Mouse (Mus musculus): ENCODE data around the gene Ero1l. TPM values are rescaled to one million over a fixed set of nuclear protein-coding genes. Genes with fewer than 3 reads are reported as not detected.

The Ero1l gene
- polyA plus RNA-seq, 1 experiment, result 21.2 TPM

DNA sequence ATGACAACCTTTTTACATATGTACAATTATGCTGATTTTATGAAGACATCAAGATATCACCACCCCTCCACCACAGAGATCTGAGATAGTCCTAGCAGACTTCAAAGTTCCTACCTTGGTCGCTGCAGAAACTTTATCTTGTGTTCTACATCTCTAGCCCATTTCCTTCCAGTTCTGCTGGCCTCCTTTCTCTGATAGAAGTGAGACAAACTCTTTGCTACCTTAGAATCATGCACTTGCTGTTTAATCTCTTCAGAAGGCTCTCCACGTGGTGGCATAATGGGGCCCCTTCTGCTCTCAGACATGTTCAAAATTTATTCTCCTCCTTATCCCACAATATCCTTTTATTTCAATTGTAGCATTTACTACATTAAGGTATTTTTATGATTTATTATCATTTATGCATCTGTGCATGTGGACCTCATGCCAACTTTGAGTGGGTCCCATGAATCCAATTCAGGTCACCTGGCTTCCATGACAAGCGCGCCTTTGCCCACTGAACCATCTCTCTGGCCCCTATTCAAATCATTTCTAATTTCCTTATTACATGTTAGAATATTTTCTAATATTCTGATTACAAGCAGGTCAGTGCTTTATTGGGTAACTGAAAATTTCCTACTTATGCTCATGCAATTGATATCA lies 9.6 kb upstream of the Ero1l start:
- WGBS, result 57% methylated on average over 4 of the region's 4 CpGs
- Histone ChIP-seq H3K4me1 (ENCODE audit: control insufficient read depth, insufficient read depth, low read length) (peaks cover 3% of the 10 kb centered on the region; the same call in 1 of the 2 replicates), H3K27ac (ENCODE audit: control insufficient read depth, insufficient read depth, low read depth, low read length, poor library complexity) (no peak overlapping the region), H3K4me3 (replicated peaks; ENCODE audit: control insufficient read depth, low read depth, low read length) (no peak overlapping the region)
- TF ChIP-seq POLR2A (IDR thresholded peaks at IDR 0.05; ENCODE audit: borderline replicate concordance, control insufficient read depth, low read depth, low read length), result no peak

DNA sequence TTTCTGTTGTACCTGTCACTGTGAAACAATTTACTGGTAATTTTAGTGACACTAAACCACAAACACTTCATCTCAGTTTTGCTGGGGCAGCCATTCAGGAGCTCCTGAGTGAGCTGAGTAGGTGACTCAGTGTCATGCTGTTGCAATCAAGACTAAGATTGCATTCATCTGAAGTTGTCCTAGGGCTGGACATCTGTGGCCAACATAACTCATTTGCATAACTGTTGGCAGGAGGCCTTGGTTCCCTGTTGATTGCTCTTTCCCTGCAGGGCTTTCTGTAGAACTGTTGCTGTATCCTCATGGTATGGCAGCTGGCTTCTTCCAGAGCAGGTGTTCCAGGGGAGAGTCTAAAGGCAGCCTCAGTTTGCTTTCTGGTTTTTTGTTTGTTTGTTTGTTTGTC lies 6.9 kb upstream of the Ero1l start:
- no peak overlapping the region; the same call in 1 of the 2 replicates for H3K27ac ChIP-seq (ENCODE audit: control insufficient read depth, insufficient read depth, low read depth, low read length, poor library complexity)
- H3K4me3 ChIP-seq (replicated peaks; ENCODE audit: control insufficient read depth, low read depth, low read length), result no peak overlapping the region
- peaks cover 4% of the 10 kb centered on the region for H3K4me1 ChIP-seq (ENCODE audit: control insufficient read depth, insufficient read depth, low read length)
- TF ChIP-seq CTCF (IDR thresholded peaks at IDR 0.05; ENCODE audit: control insufficient read depth, insufficient read depth, low read length) (no peak), POLR2A (IDR thresholded peaks at IDR 0.05; ENCODE audit: borderline replicate concordance, control insufficient read depth, low read depth, low read length) (no peak)

GRCm38 (mm10) chr14:45323320-45323719 lies 4.7 kb upstream of the Ero1l start:
- Histone ChIP-seq H3K4me1 (ENCODE audit: control insufficient read depth, insufficient read depth, low read length) (peaks cover 10% of the 10 kb centered on the region), H3K4me3 (replicated peaks; ENCODE audit: control insufficient read depth, low read depth, low read length) (no peak overlapping the region), H3K27ac (ENCODE audit: control insufficient read depth, insufficient read depth, low read depth, low read length, poor library complexity) (no peak overlapping the region)
- 75% methylated on average over 3 of the region's 3 CpGs for WGBS
- TF ChIP-seq CTCF (IDR thresholded peaks at IDR 0.05; ENCODE audit: control insufficient read depth, insufficient read depth, low read length) (no peak), POLR2A (IDR thresholded peaks at IDR 0.05; ENCODE audit: borderline replicate concordance, control insufficient read depth, low read depth, low read length) (no peak)

- no peak for TF ChIP-seq POLR2A (IDR thresholded peaks at IDR 0.05; ENCODE audit: borderline replicate concordance, control insufficient read depth, low read depth, low read length)
- TF ChIP-seq CTCF (IDR thresholded peaks at IDR 0.05; ENCODE audit: control insufficient read depth, insufficient read depth, low read length), result no peak
- Histone ChIP-seq H3K4me1 (ENCODE audit: control insufficient read depth, insufficient read depth, low read length) (peaks cover 10% of the 10 kb centered on the region), H3K27ac (ENCODE audit: control insufficient read depth, insufficient read depth, low read depth, low read length, poor library complexity) (no peak overlapping the region), H3K4me3 (replicated peaks; ENCODE audit: control insufficient read depth, low read depth, low read length) (no peak overlapping the region)
- WGBS, result 51% methylated on average over 2 of the region's 2 CpGs
Observed at GRCm38 (mm10) chr14:45322450-45322849, 3.9 kb upstream of the Ero1l start.

GRCm38 (mm10) chr14:45321622-45322021 lies 3.1 kb upstream of the Ero1l start:
- Histone ChIP-seq H3K27ac (ENCODE audit: control insufficient read depth, insufficient read depth, low read depth, low read length, poor library complexity) (no peak overlapping the region), H3K4me1 (ENCODE audit: control insufficient read depth, insufficient read depth, low read length) (peaks cover 10% of the 10 kb centered on the region), H3K4me3 (replicated peaks; ENCODE audit: control insufficient read depth, low read depth, low read length) (no peak overlapping the region)
- TF ChIP-seq CTCF (IDR thresholded peaks at IDR 0.05; ENCODE audit: control insufficient read depth, insufficient read depth, low read length) (no peak), POLR2A (IDR thresholded peaks at IDR 0.05; ENCODE audit: borderline replicate concordance, control insufficient read depth, low read depth, low read length) (no peak)
- WGBS, result 20% methylated on average over 5 of the region's 5 CpGs

DNA sequence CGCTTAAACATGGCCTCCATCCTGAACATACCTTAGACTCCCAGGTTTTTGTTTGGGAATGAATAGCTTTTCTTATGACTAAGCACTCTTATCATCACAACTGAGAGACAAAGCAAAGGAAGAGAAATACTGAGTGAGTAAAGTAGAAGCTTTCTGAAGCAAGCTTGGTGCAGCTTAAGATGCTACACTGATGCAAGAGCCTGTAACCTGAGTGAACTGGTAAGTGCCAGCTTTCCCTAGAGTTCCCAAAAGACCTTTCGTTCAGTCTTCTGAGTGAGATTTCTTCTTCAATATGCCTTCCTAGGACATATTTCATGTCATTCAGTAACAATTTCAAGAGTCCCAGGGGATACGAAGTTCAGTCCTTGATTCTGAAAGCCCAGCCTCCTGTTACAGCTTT lies 2.5 kb upstream of the Ero1l start:
- 75% methylated on average over 3 of the region's 3 CpGs for WGBS
- no peak for TF ChIP-seq POLR2A (IDR thresholded peaks at IDR 0.05; ENCODE audit: borderline replicate concordance, control insufficient read depth, low read depth, low read length)
- no peak for TF ChIP-seq CTCF (IDR thresholded peaks at IDR 0.05; ENCODE audit: control insufficient read depth, insufficient read depth, low read length)
- Histone ChIP-seq H3K4me1 (ENCODE audit: control insufficient read depth, insufficient read depth, low read length) (peaks cover 12% of the 10 kb centered on the region), H3K4me3 (replicated peaks; ENCODE audit: control insufficient read depth, low read depth, low read length) (no peak overlapping the region), H3K27ac (ENCODE audit: control insufficient read depth, insufficient read depth, low read depth, low read length, poor library complexity) (no peak overlapping the region)

- Histone ChIP-seq H3K4me1 (ENCODE audit: control insufficient read depth, insufficient read depth, low read length) (peaks cover 9% of the 10 kb centered on the region), H3K4me3 (replicated peaks; ENCODE audit: control insufficient read depth, low read depth, low read length) (no peak overlapping the region), H3K27ac (ENCODE audit: control insufficient read depth, insufficient read depth, low read depth, low read length, poor library complexity) (no peak overlapping the region)
- TF ChIP-seq CTCF (IDR thresholded peaks at IDR 0.05; ENCODE audit: control insufficient read depth, insufficient read depth, low read length) (no peak), POLR2A (IDR thresholded peaks at IDR 0.05; ENCODE audit: borderline replicate concordance, control insufficient read depth, low read depth, low read length) (no peak)
- WGBS, result 69% methylated on average over 4 of the region's 4 CpGs
Observed at GRCm38 (mm10) chr14:45320111-45320510, 1.5 kb upstream of the Ero1l start.

DNA sequence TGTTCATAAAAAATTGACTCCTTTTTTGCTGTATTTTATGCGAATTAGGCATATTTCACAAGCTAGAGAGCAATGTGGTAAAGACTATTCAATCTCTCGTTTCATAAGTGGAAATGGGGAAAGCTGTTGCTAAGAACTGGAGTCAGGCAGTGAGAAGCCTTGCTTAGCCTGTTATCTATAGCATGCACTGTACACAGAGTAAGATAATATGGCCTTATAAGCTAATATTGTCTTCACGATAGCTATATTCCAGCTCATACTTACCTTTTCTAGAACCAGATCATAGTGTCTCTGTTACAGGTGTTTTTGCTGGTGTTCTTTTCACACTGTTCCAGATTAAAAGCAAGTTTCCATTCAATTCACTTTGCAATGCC lies 653 bp upstream of the Ero1l start:
- 22% methylated on average over 3 of the region's 3 CpGs for WGBS
- H3K27ac ChIP-seq (ENCODE audit: control insufficient read depth, insufficient read depth, low read depth, low read length, poor library complexity), result no peak overlapping the region
- H3K4me3 ChIP-seq (replicated peaks; ENCODE audit: control insufficient read depth, low read depth, low read length), result no peak overlapping the region
- peaks cover 9% of the 10 kb centered on the region for H3K4me1 ChIP-seq (ENCODE audit: control insufficient read depth, insufficient read depth, low read length)
- TF ChIP-seq POLR2A (IDR thresholded peaks at IDR 0.05; ENCODE audit: borderline replicate concordance, control insufficient read depth, low read depth, low read length) (no peak), CTCF (IDR thresholded peaks at IDR 0.05; ENCODE audit: control insufficient read depth, insufficient read depth, low read length) (no peak)

DNA sequence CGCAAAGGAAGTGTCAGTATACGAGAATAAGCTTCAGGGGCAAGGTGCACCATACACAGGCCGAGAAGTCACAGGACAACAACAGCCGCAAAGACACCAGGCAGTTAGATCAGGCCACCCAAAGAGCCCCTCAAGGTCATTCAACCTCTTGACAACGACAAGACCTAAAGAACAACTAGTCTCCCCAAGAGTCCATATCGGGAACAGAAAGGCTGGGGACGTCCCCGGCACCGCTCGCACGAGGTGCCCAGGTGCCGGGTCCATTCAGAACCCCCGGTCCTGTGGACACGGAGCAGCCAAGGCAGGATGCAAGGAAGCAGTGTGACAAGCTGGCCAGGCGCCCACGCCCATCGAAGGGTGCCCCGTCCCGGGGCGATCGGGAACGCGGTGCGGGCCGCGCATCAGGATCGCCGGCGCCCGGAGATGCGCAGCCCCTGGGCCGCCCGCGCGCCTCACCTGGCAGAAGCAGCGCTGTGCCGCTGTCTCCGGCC lies 605 bp downstream of the Ero1l start:
- under 1% methylated on average over 36 of the region's 38 CpGs for WGBS
- no peak for TF ChIP-seq CTCF (IDR thresholded peaks at IDR 0.05; ENCODE audit: control insufficient read depth, insufficient read depth, low read length)
- TF ChIP-seq POLR2A (IDR thresholded peaks at IDR 0.05; ENCODE audit: borderline replicate concordance, control insufficient read depth, low read depth, low read length), result no peak
- Histone ChIP-seq H3K27ac (ENCODE audit: control insufficient read depth, insufficient read depth, low read depth, low read length, poor library complexity) (peak overlapping the region; percentile 95), H3K4me3 (replicated peaks; ENCODE audit: control insufficient read depth, low read depth, low read length) (peak overlapping the region; percentile 93), H3K4me1 (ENCODE audit: control insufficient read depth, insufficient read depth, low read length) (peaks cover 9% of the 10 kb centered on the region)

Data from bone marrow, adult 2 months (tissue).